Mouse (Mus musculus) midbrain, embryonic 13.5 days (tissue): ENCODE data around the gene Fuca1. TPM values are rescaled to one million over a fixed set of nuclear protein-coding genes. Genes with fewer than 3 reads are reported as not detected.
A peak's percentile ranks its signal among the peaks of the same experiment; 100 is the strongest.

ENCODE experiments used
- ATAC-seq: fragments of 200-750 bp; cut with Nextera tagmentation; 2 replicates; pipeline ENCODE4 v1.8.0; 2017; ENCODE audit warnings: mild to moderate bottlenecking, moderate TSS enrichment, moderate library complexity
- H3K27ac ChIP-seq: fragments of 300-500 bp; sonication (generic); 2 replicates; pipeline ENCODE4 v1.5.1; 2015; ENCODE audit warnings: inconsistent platforms, mild to moderate bottlenecking, moderate library complexity
- H3K27me3 ChIP-seq: fragments of 300-500 bp; sonication (generic); 2 replicates; pipeline ENCODE4 v1.6.1; 2015; ENCODE audit warnings: mild to moderate bottlenecking, inconsistent platforms
- H3K36me3 ChIP-seq: fragments of 300-500 bp; sonication (generic); 2 replicates; pipeline ENCODE4 v1.6.1; 2015; ENCODE audit warnings: mild to moderate bottlenecking, inconsistent platforms
- H3K4me1 ChIP-seq: fragments of 300-500 bp; sonication (generic); replicated peaks from 2 replicates; pipeline ENCODE4 v1.6.1; 2015; ENCODE audit warnings: inconsistent platforms
- H3K4me2 ChIP-seq: fragments of 300-500 bp; sonication (generic); replicated peaks from 2 replicates; pipeline ENCODE4 v1.6.1; 2015; ENCODE audit warnings: moderate library complexity, mild to moderate bottlenecking, inconsistent platforms
- H3K4me3 ChIP-seq: fragments of 300-500 bp; sonication (generic); replicated peaks from 2 replicates; pipeline ENCODE4 v1.5.1; 2015; ENCODE audit warnings: mild to moderate bottlenecking, inconsistent platforms
- H3K9ac ChIP-seq: fragments of 300-500 bp; sonication (generic); replicated peaks from 2 replicates; pipeline ENCODE4 v1.6.1; 2015; ENCODE audit warnings: mild to moderate bottlenecking, inconsistent platforms
- H3K9me3 ChIP-seq: fragments of 300-500 bp; sonication (generic); 2 replicates; pipeline ENCODE4 v1.6.1; 2016; ENCODE audit warnings: mild to moderate bottlenecking, inconsistent platforms
- WGBS: fragments of 180-500 bp; shearing (Covaris S2); methylation state at CpG from one replicate; pipeline ENCODE4 v1.1.7; 2015; 5-methylcytosine and 5-hydroxymethylcytosine counted together
- polyA plus RNA-seq: library from polyadenylated mRNA; unstranded; fragments of >200 nt; fragmentation: Nextera tagmentation; extraction: Ambion mirVana; gene quantifications from 2 replicates; pipeline ENCODE4 v1.2.1, GENCODE M21; 2015

The Fuca1 gene
- polyA plus RNA-seq, 1 experiment from 2014 or later, result 49.5 TPM

DNA sequence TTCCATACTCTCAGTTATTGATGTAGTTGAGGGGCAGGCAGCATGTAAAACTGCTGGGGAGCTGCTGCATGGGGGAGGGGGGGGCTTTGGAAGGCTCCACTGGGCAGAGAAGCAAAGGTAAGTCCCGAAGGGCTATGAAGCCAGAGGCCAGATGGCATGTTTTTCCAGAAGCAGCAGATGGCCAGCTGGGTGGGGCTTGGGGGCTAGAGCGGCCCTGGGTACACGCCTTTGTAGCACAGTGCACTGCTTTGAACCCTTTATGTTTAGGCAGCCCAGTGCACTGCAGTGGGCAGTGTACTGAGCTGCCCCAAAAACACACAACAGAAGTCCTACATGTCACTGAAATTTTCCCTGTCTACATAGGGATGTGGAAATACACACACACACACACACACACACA is 7.7 kb upstream of the Fuca1 start:
- Histone ChIP-seq H3K4me3 (no peak overlapping the region), H3K4me2 (no peak overlapping the region), H3K9me3 (no peaks in the 10 kb centered on the region), H3K27me3 (no peaks in the 10 kb centered on the region), H3K36me3 (no peaks in the 10 kb centered on the region), H3K4me1 (peaks cover 12% of the 10 kb centered on the region), H3K27ac (peak overlapping the region; percentile 20), H3K9ac (no peak overlapping the region)
- WGBS, result 21% methylated on average over 3 of the region's 3 CpGs
- peak; percentile 89 for ATAC-seq

DNA sequence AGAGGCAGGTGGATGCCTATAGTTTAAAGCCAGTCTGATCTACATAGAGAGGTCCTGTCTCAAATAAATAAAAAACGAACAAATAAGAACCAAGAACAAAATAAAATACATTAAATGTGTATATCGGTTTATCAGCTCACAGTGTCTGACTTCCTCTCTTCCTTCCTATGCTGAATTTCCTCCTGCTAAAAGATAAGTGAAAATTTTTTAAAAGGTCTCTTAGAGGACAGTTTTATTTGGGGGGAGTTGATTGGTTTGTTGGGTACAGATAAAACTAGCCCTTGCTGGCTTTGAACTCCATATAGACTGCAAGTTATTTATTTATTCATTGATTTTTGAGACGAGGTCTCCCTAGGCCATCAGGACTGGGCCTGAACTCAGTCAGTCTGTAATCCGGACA is 7.1 kb upstream of the Fuca1 start:
- peak overlapping the region; percentile 20 for H3K27ac ChIP-seq
- no peaks in the 10 kb centered on the region for H3K36me3 ChIP-seq
- no peak overlapping the region for H3K4me3 ChIP-seq
- H3K27me3 ChIP-seq, result no peaks in the 10 kb centered on the region
- no peaks in the 10 kb centered on the region for H3K9me3 ChIP-seq
- ATAC-seq, result no peak
- H3K4me1 ChIP-seq, result peaks cover 12% of the 10 kb centered on the region
- WGBS, result 77% methylated on average over 4 of the region's 4 CpGs
- no peak overlapping the region for H3K9ac ChIP-seq
- H3K4me2 ChIP-seq, result no peak overlapping the region

DNA sequence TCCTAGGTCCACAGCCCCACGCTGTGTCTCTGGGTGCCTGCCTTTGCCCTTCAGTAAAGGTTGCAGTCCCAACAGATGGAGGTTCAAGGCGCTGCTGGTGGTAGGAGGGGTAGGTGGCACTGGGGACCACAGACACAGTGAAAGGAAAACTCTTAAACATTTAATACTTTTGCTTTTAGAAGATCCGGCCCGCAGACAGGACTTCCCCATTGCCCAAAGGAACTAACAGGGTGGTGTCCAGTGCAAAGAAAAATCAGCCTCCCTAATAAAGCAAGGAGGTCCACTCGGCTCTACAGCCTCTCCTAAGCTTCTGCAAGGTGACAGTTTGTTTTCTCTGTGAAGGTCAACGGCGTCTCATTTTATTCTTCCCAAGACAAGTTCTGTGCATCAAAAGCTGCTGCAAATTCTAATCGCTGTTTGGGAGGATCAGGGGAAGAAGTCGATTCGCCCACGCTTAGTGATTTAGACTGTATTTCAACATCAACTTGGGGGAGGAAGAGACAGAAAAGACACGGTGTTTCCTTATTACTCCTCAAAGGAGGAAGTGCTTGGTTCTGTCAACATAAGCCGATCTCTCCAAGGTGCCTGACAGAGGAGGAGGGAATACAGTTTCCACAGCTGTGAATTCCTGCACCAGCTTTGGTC is 1.8 kb upstream of the Fuca1 start:
- H3K4me2 ChIP-seq, result no peak overlapping the region
- H3K27ac ChIP-seq, result no peak overlapping the region
- no peaks in the 10 kb centered on the region for H3K27me3 ChIP-seq
- no peak overlapping the region for H3K9ac ChIP-seq
- no peak overlapping the region for H3K4me3 ChIP-seq
- ATAC-seq, result no peak
- 93% methylated on average over 13 of the region's 13 CpGs for WGBS
- no peaks in the 10 kb centered on the region for H3K9me3 ChIP-seq
- H3K36me3 ChIP-seq, result 0 out of 2 replicates have a peak, but pooled peaks cover 6% of the 10 kb centered on the region
- peaks cover 19% of the 10 kb centered on the region for H3K4me1 ChIP-seq

DNA sequence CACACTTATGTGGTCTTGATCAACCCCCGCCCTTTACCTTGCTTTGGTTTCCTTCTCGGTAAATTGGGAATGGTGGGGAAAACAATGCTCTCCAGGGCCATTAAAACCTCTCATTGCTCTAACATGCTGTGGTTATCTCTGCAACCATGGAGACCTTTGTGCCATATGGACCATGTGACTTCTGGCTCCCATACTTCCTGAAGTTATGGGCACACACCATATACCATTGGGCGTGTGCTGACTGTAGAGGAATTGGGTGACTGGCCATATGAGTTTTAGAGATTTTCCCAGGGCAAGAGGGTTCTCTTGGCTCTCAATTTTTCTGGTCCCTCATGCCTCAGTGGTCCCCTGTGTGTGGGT is 1.3 kb upstream of the Fuca1 start:
- WGBS, result 95% methylated on average over 3 of the region's 3 CpGs
- Histone ChIP-seq H3K9me3 (no peaks in the 10 kb centered on the region), H3K4me3 (no peak overlapping the region), H3K4me2 (no peak overlapping the region), H3K27me3 (no peaks in the 10 kb centered on the region), H3K27ac (no peak overlapping the region), H3K36me3 (0 out of 2 replicates have a peak, but pooled peaks cover 6% of the 10 kb centered on the region), H3K4me1 (peaks cover 19% of the 10 kb centered on the region), H3K9ac (no peak overlapping the region)
- ATAC-seq, result no peak

DNA sequence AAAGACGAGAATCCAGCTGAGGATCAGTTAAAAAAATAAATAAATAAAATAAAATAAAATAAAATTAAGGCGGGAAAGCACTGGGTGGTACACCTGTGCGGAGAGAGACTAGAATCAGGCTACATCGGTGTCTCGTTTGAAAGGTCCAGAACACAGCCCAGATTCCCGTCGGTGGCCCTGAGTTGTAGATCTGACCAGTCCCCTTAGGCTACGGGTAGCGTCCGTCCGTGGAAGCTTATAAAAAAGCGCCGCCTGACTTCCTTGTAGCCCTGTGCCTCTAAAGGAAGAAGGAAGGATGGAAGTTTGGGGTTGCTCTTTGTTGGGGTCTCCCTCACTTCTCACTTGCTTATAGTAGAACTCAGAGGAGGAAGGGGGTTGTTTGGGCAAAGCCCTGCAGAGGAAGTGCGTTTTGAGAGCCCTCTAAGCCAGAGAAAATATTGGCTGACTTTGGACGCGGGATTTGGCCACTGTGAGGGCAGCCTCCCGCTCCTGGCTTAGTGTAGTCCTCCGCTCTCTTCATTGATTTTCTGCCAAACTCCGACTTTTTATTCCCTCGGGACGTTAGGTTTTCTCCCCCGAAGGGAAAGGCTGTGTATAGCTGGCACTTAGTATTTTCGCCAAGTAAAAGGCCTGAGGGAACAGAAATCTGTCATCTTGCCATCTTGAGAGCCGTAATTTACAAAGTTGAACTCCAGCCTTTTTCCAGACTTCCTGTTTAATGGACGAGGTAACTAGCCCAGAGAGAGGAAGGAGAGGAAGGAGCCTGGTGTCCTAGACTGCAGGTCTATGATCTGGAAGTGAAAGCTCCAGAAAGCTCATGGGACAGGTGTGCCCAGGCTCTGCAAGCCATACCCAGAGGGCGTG is 954 bp downstream of the Fuca1 start:
- Histone ChIP-seq H3K36me3 (peaks cover 25% of the 10 kb centered on the region), H3K4me3 (peak overlapping the region; percentile 77), H3K4me1 (peaks cover 19% of the 10 kb centered on the region), H3K4me2 (peak overlapping the region; percentile 87), H3K9ac (peak overlapping the region; percentile 86), H3K27ac (peak overlapping the region; percentile 87), H3K27me3 (no peaks in the 10 kb centered on the region), H3K9me3 (no peaks in the 10 kb centered on the region)
- ATAC-seq, result no peak
- 9% methylated on average over 26 of the region's 26 CpGs for WGBS

DNA sequence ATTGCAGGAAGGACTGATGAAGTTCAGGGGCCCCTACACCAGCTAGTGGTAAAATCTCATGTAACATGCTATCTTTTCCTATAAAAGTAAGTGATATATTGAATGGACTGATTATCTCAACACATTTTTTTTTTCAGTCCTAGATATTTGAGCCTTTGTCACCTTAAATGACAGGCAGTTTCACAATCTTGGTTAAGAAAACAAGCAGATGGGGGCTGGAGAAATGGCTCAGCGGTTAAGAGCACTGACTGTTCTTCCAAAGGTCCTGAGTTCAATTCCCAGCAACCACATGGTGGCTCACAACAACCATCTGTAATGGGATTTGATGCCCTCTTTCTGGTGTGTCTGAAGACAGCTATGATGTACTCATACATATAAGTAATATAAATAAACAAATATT is 1.7 kb downstream of the Fuca1 start:
- no peaks in the 10 kb centered on the region for H3K9me3 ChIP-seq
- no peaks in the 10 kb centered on the region for H3K27me3 ChIP-seq
- peak overlapping the region; percentile 77 for H3K4me3 ChIP-seq
- no peak overlapping the region for H3K27ac ChIP-seq
- H3K4me2 ChIP-seq, result peak overlapping the region; percentile 87
- no peak for ATAC-seq
- WGBS, result 90% methylated on average over 1 of the region's 1 CpGs
- H3K9ac ChIP-seq, result peak overlapping the region; percentile 86; the same call in 1 of the 2 replicates
- H3K4me1 ChIP-seq, result peaks cover 19% of the 10 kb centered on the region
- peaks cover 31% of the 10 kb centered on the region for H3K36me3 ChIP-seq

DNA sequence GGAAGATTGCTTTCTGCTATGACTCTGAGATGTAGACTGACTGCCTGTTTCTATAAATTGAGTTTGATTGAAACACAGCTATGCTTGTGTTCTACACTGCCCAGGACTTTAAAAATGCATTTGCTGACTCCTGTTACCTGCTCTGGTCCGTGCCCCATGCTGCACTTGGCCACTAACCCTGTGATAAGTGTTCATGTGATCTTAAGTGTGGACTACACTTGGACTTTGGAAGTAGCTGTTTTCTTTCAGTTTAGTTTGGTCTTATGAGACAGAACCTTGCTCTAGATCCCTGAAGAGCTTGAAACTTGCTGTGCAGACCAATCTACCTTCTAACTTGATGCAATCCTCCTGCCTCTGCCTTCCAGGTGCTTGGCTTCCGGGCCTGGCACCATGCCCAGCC is 3.9 kb downstream of the Fuca1 start:
- 90% methylated on average over 2 of the region's 2 CpGs for WGBS

DNA sequence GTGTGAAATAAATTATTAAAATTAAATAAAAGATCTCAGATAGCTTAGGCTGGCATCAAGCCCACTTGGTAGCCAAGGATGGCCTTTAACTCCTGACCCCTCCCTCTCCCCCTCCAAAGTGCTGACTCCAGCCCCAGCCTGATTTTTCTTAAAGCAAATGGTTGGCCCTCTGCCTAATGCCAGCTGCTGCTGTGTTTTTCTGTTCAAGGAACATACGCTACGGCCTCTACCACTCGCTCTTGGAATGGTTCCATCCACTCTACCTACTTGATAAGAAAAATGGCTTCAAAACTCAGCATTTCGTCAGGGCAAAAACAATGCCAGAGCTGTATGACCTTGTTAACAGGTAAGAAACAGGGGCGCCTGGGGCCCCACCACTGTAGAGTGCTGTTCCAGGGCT is 4.8 kb downstream of the Fuca1 start:
- Histone ChIP-seq H3K27me3 (no peaks in the 10 kb centered on the region), H3K36me3 (peaks cover 36% of the 10 kb centered on the region), H3K9ac (no peak overlapping the region), H3K4me2 (no peak overlapping the region), H3K27ac (no peak overlapping the region), H3K9me3 (no peaks in the 10 kb centered on the region), H3K4me1 (peaks cover 19% of the 10 kb centered on the region), H3K4me3 (no peak overlapping the region)
- 89% methylated on average over 5 of the region's 5 CpGs for WGBS
- ATAC-seq, result no peak

More for the DNA sequence above, 3.9 kb downstream of the Fuca1 start:
- Histone ChIP-seq H3K9ac (no peak overlapping the region), H3K27me3 (no peaks in the 10 kb centered on the region), H3K4me3 (no peak overlapping the region), H3K27ac (no peak overlapping the region), H3K4me2 (no peak overlapping the region), H3K4me1 (peaks cover 19% of the 10 kb centered on the region), H3K9me3 (no peaks in the 10 kb centered on the region), H3K36me3 (peaks cover 36% of the 10 kb centered on the region)
- no peak for ATAC-seq

DNA sequence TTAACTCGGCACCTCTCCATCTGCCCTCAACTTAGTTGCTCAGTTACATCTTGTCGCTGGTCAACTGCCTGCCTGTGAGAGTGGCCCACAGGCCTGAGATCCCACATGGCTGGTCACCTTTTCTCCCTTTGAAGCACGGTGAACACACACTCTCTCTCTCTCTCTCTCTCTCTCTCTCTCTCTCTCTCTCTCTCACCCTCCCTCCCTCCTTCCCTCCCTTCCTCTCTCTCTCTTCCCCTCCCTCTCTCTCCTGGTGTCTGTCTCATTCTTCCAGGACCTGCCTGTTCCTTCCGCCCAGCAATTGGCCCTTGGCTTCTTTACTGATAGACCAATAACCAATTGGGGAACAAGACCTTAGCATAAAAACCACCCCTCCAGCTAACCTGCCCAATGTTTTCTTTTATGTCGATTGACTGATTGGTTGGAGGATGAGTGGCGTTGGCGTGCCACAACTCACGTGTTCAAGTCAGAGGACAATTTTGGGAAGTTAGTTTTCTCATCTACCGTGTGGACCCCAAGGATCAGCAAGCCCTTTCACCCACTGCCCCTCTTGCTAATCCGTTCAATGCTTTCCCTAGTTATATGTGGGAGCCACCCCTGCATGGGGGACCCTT is 5.8 kb downstream of the Fuca1 start:
- Histone ChIP-seq H3K9ac (no peak overlapping the region), H3K27ac (no peak overlapping the region), H3K4me3 (no peak overlapping the region), H3K27me3 (no peaks in the 10 kb centered on the region), H3K4me1 (peaks cover 18% of the 10 kb centered on the region), H3K4me2 (no peak overlapping the region), H3K9me3 (no peaks in the 10 kb centered on the region), H3K36me3 (peaks cover 40% of the 10 kb centered on the region)
- no peak for ATAC-seq
- 89% methylated on average over 10 of the region's 10 CpGs for WGBS

DNA sequence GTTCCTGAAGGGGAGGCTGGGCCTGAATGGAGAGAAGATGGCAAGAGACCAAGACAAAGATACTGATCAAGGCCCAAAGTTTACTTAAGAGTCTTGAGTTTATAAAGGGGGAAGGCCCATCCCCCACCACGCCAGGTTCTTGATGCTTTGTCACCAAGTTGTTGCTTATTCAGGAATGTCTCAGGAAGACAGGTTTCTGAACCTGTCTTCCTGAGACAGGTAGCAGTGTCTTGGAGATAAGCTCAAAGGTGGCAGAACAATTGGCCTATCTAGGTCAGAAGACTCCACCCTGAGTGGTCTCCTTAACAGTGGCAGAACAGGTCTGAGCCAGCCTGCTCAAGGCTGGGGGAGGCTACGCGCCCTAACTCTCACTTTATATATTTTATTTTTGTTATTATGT is 6.3 kb downstream of the Fuca1 start:
- no peaks in the 10 kb centered on the region for H3K9me3 ChIP-seq
- 93% methylated on average over 3 of the region's 3 CpGs for WGBS
- H3K4me3 ChIP-seq, result no peak overlapping the region
- no peak for ATAC-seq
- peaks cover 12% of the 10 kb centered on the region for H3K4me1 ChIP-seq
- H3K27me3 ChIP-seq, result no peaks in the 10 kb centered on the region
- H3K27ac ChIP-seq, result no peak overlapping the region
- no peak overlapping the region for H3K9ac ChIP-seq
- H3K36me3 ChIP-seq, result peaks cover 42% of the 10 kb centered on the region
- no peak overlapping the region for H3K4me2 ChIP-seq

DNA sequence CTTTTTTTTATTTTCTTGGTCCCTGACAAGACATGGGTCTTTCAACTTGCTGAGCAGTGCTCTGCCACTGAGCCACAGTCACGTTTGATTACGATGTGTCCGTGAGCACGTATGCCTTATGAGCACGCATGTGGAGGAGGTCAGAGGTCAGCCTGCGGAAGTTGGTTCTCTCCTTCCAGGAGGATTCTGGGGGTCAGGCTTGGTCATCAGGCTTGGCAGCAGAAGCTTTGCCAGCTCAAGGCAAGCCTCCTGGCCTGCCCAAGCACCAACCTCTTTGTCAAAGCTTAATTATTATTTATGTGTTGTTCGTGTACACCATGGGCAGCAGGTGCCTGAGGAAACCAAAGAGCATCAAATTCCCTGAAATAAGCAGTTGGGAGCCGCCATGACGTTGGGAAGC is 7.8 kb downstream of the Fuca1 start:
- no peak for ATAC-seq
- peaks cover 48% of the 10 kb centered on the region for H3K36me3 ChIP-seq
- no peak overlapping the region for H3K27ac ChIP-seq
- no peak overlapping the region for H3K9ac ChIP-seq
- no peaks in the 10 kb centered on the region for H3K4me1 ChIP-seq
- 86% methylated on average over 9 of the region's 9 CpGs for WGBS
- no peak overlapping the region for H3K4me3 ChIP-seq
- H3K9me3 ChIP-seq, result no peaks in the 10 kb centered on the region
- no peaks in the 10 kb centered on the region for H3K27me3 ChIP-seq
- no peak overlapping the region for H3K4me2 ChIP-seq

DNA sequence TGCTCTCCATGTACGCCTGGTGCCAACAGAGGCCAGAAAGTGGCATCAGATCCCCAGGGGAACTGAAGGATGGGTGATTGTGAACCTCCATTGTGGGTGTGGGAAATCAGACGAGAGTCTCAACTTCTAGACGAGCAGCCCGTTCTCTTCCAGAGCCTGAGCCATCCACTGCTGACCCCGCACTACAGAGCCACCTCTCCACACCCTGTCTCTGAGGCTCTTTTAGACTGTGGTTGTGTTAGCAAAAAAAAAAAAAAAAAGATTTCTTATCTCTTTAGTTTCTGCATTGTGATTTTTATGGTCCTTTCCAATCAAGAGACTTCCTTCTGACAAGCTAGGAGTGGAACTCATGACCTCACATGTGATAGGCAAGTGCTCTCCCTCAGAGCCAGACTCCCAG is 8.9 kb downstream of the Fuca1 start:
- no peak overlapping the region for H3K27ac ChIP-seq
- WGBS, result 92% methylated on average over 5 of the region's 5 CpGs

More for the DNA sequence above, 8.9 kb downstream of the Fuca1 start:
- Histone ChIP-seq H3K36me3 (peaks cover 56% of the 10 kb centered on the region), H3K4me3 (no peak overlapping the region), H3K4me1 (no peaks in the 10 kb centered on the region), H3K4me2 (no peak overlapping the region), H3K27me3 (no peaks in the 10 kb centered on the region), H3K9ac (no peak overlapping the region), H3K9me3 (no peaks in the 10 kb centered on the region)
- ATAC-seq, result no peak
